ENCODE assay signal across 12 mouse cellular contexts in genomic region chr12:79021902-79022301, GRCm38 (mm10). TPM values are rescaled to one million over a fixed set of nuclear protein-coding genes. Genes with fewer than 3 reads are reported as not detected.
DNase-seq lines count a peak whose midpoint lies in the region; ATAC-seq lines count a peak whose summit lies in the region.
"Had no signal": no experiment of that assay in that cellular context is flagged by ENCODE, and none has a peak within 500 bp of the region (broad histone marks: within the 10 kb centered on the region; RNA-seq: fewer than 3 reads in every experiment).

No protein-coding gene starts in this region.

- ATAC-seq in monocyte, adult 5-6 weeks (replicated peaks; ENCODE audit: insufficient number of reproducible peaks, low FRiP score, low TSS enrichment, poor library complexity, severe bottlenecking): no peak
- ATAC-seq: forebrain, embryonic 13.5 days; forebrain, embryonic 15.5 days; forebrain, postnatal 0 days had no signal

- peak; percentile 56 for DNase-seq in cerebellum, adult 9-11 months
- DNase-seq in cerebellum, adult 11-12 months: no peak
- peak; percentile 28 to 43 for DNase-seq in cerebellum, postnatal 14 days
- DNase-seq in cerebellum, postnatal 4 days (ENCODE audit: low spot score in 2 of 2): no peak
- peak; percentile 20 to 25 for DNase-seq in cerebellum, postnatal 36 days
- DNase-seq: adrenal gland, adult 2 months; adrenal gland, postnatal 10 days; adrenal gland, postnatal 25 days; forebrain, postnatal 0 days had no signal

RNA-seq across cellular contexts. Expression of gene Plekhh1, which starts 7.1 kb away (rescaled TPM):
- 0.29 to 0.32 TPM in 2 of 3 replicates, not detected in the other for total RNA-seq in monocyte, adult 5-6 weeks (2017)

RNA-seq across cellular contexts. Expression of gene Tmem229b, which starts 14.5 kb away (rescaled TPM):
- 47.0 to 75.7 TPM (median 65.1 TPM) in 3 replicates for total RNA-seq in monocyte, adult 5-6 weeks (2017)

Comparison
In these comparisons a context has a peak if more than half of its experiments do, and no peak if none do; other contexts are left out.
1. DNase-seq: peak in cerebellum, adult 9-11 months (single experiment), cerebellum, postnatal 14 days (2 of 2) and cerebellum, postnatal 36 days (2 of 2); none in cerebellum, adult 11-12 months (single experiment) and cerebellum, postnatal 4 days (0 of 2).